Mouse (Mus musculus) stomach, embryonic 15.5 days (tissue): ENCODE data around the gene Pcsk6. TPM values are rescaled to one million over a fixed set of nuclear protein-coding genes. Genes with fewer than 3 reads are reported as not detected.

Source experiments
- ATAC-seq: fragments of 200-750 bp; cut with Nextera tagmentation; 2 replicates; pipeline ENCODE4 v1.8.0; 2017; ENCODE audit warnings: low read depth, moderate number of reproducible peaks, moderate TSS enrichment; ENCODE audit not compliant: insufficient read depth, low FRiP score
- H3K27ac ChIP-seq: fragments of 300-500 bp; sonication (generic); 2 replicates; pipeline ENCODE4 v1.5.1; 2015; ENCODE audit warnings: mild to moderate bottlenecking, inconsistent platforms
- H3K27me3 ChIP-seq: fragments of 300-500 bp; sonication (generic); replicated peaks from 2 replicates; pipeline ENCODE4 v1.6.1; 2015; ENCODE audit warnings: inconsistent platforms
- H3K36me3 ChIP-seq: fragments of 300-500 bp; sonication (generic); 2 replicates; pipeline ENCODE4 v1.6.1; 2015; ENCODE audit warnings: inconsistent platforms
- H3K4me1 ChIP-seq: fragments of 300-500 bp; sonication (generic); 2 replicates; pipeline ENCODE4 v1.6.1; 2015; ENCODE audit warnings: inconsistent platforms
- H3K4me2 ChIP-seq: fragments of 300-500 bp; sonication (generic); 2 replicates; pipeline ENCODE4 v1.6.1; 2015; ENCODE audit warnings: mild to moderate bottlenecking, inconsistent platforms
- H3K4me3 ChIP-seq: fragments of 300-500 bp; sonication (generic); replicated peaks from 2 replicates; pipeline ENCODE4 v1.5.1; 2015; ENCODE audit warnings: inconsistent platforms
- H3K9ac ChIP-seq: fragments of 300-500 bp; sonication (generic); 2 replicates; pipeline ENCODE4 v1.6.1; 2015; ENCODE audit warnings: inconsistent platforms
- H3K9me3 ChIP-seq: fragments of 300-500 bp; sonication (generic); 2 replicates; pipeline ENCODE4 v1.6.1; 2016; ENCODE audit warnings: inconsistent platforms
- WGBS: fragments of 180-500 bp; shearing (Covaris S2); methylation state at CpG from one replicate; pipeline ENCODE4 v1.1.7; 2015; 5-methylcytosine and 5-hydroxymethylcytosine counted together
- polyA plus RNA-seq: library from polyadenylated mRNA; unstranded; fragments of >200 nt; fragmentation: Nextera tagmentation; extraction: Ambion mirVana; gene quantifications from 2 replicates; pipeline ENCODE4 v1.2.1, GENCODE M21; 2015

Gene Pcsk6
- polyA plus RNA-seq, 1 experiment from 2014 or later, result 4.8 TPM

DNA sequence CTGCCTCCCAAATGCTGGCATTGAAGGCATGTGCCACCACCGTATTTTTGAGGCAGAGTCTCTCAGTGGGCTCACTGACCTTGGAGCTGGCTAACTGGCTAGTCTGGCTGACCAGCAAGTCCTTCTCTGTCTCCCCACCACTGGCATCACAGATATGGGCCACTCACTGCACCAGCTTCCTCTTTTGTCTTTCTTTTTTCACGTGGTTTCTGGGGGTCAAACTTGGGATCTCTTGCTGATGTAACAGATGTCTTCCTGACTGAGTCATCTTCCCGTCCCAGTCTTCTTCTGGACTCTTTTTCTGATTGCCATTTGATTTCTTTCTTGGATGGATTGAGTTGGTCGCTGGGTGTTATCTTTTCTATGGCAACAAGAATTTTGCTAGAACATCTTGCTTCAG is 93.0 kb downstream of the Pcsk6 start:
- no peak overlapping the region for H3K4me2 ChIP-seq
- no peak for ATAC-seq
- no peaks in the 10 kb centered on the region for H3K4me1 ChIP-seq
- H3K9me3 ChIP-seq, result no peaks in the 10 kb centered on the region
- no peak overlapping the region for H3K4me3 ChIP-seq
- H3K9ac ChIP-seq, result no peak overlapping the region
- H3K27me3 ChIP-seq, result no peaks in the 10 kb centered on the region
- H3K27ac ChIP-seq, result no peak overlapping the region
- H3K36me3 ChIP-seq, result no peaks in the 10 kb centered on the region
- 76% methylated on average over 4 of the region's 4 CpGs for WGBS

GRCm38 (mm10) chr7:65955304-65956220 is 94.0 kb downstream of the Pcsk6 start:
- ATAC-seq, result peak; percentile 38; the same call in 1 of the 2 replicates
- H3K4me3 ChIP-seq, result no peak overlapping the region
- no peak overlapping the region for H3K9ac ChIP-seq
- H3K4me1 ChIP-seq, result no peaks in the 10 kb centered on the region
- H3K27ac ChIP-seq, result no peak overlapping the region
- H3K4me2 ChIP-seq, result no peak overlapping the region
- no peaks in the 10 kb centered on the region for H3K9me3 ChIP-seq
- WGBS, result 57% methylated on average over 24 of the region's 24 CpGs
- H3K27me3 ChIP-seq, result no peaks in the 10 kb centered on the region
- H3K36me3 ChIP-seq, result no peaks in the 10 kb centered on the region

GRCm38 (mm10) chr7:65957245-65957644 is 95.7 kb downstream of the Pcsk6 start:
- Histone ChIP-seq H3K4me2 (no peak overlapping the region), H3K27ac (no peak overlapping the region), H3K9ac (no peak overlapping the region), H3K36me3 (no peaks in the 10 kb centered on the region), H3K4me3 (no peak overlapping the region), H3K9me3 (no peaks in the 10 kb centered on the region), H3K4me1 (no peaks in the 10 kb centered on the region), H3K27me3 (no peaks in the 10 kb centered on the region)
- ATAC-seq, result no peak
- WGBS, result 81% methylated on average over 1 of the region's 1 CpGs

- Histone ChIP-seq H3K4me2 (no peak overlapping the region), H3K36me3 (no peaks in the 10 kb centered on the region), H3K9me3 (no peaks in the 10 kb centered on the region), H3K27me3 (no peaks in the 10 kb centered on the region), H3K27ac (no peak overlapping the region), H3K9ac (no peak overlapping the region), H3K4me1 (no peaks in the 10 kb centered on the region), H3K4me3 (no peak overlapping the region)
- 74% methylated on average over 5 of the region's 5 CpGs for WGBS
- no peak for ATAC-seq
These were observed 96.6 kb downstream of the Pcsk6 start for GRCm38 (mm10) chr7:65958105-65958504.

GRCm38 (mm10) chr7:65959221-65959924 is 97.8 kb downstream of the Pcsk6 start:
- Histone ChIP-seq H3K4me1 (no peaks in the 10 kb centered on the region), H3K9me3 (no peaks in the 10 kb centered on the region), H3K9ac (no peak overlapping the region), H3K4me2 (no peak overlapping the region), H3K36me3 (no peaks in the 10 kb centered on the region), H3K27me3 (no peaks in the 10 kb centered on the region), H3K27ac (no peak overlapping the region), H3K4me3 (no peak overlapping the region)
- 93% methylated on average over 9 of the region's 9 CpGs for WGBS
- no peak for ATAC-seq

DNA sequence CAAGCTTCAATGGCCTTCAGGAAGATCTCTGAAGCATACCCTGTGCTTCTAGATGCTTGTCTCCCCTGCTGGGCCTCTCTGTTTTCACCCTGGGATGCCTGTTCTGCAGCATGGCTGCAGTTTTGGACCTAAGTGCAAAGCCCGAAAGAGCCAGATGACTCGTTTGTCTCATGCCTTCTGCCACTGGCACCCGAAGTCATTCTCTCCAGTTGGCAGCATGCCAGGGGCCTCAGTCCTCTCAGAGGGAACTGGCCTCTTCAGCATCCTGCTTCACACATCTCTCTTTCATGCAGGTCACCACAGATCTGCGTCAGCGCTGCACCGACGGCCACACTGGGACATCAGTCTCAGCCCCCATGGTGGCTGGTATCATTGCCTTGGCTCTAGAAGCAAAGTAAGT is 101.1 kb downstream of the Pcsk6 start:
- Histone ChIP-seq H3K27me3 (no peaks in the 10 kb centered on the region), H3K4me2 (no peak overlapping the region), H3K4me1 (no peaks in the 10 kb centered on the region), H3K4me3 (no peak overlapping the region), H3K36me3 (no peaks in the 10 kb centered on the region), H3K9ac (no peak overlapping the region), H3K9me3 (no peaks in the 10 kb centered on the region), H3K27ac (no peak overlapping the region)
- WGBS, result 75% methylated on average over 7 of the region's 7 CpGs
- no peak for ATAC-seq

GRCm38 (mm10) chr7:65964398-65964797 is 102.9 kb downstream of the Pcsk6 start:
- no peaks in the 10 kb centered on the region for H3K27me3 ChIP-seq
- no peak for ATAC-seq
- no peak overlapping the region for H3K27ac ChIP-seq
- no peak overlapping the region for H3K9ac ChIP-seq
- H3K4me2 ChIP-seq, result no peak overlapping the region
- H3K9me3 ChIP-seq, result no peaks in the 10 kb centered on the region
- H3K4me1 ChIP-seq, result no peaks in the 10 kb centered on the region
- H3K4me3 ChIP-seq, result no peak overlapping the region
- H3K36me3 ChIP-seq, result no peaks in the 10 kb centered on the region

DNA sequence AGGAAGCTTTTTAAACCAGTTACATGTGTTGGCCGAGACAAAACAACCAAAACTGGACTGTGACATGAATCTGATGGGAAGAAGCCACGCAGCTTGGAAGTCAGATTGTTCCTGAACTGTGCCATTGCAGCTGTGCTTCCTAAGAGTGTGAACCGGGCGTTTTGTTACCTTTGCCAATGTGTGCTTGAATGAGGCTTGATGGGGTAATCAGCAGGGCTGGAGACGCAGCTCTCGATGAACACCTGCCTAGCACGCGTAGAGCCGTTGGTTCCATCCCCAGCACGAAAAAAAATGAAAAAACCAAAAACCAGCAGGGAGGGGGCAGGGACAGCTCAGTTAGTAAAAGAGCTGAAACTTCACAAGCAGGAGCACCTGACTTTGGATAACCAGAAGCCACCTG is 109.8 kb downstream of the Pcsk6 start:
- H3K27ac ChIP-seq, result no peak overlapping the region
- H3K4me3 ChIP-seq, result no peak overlapping the region
- H3K4me1 ChIP-seq, result no peaks in the 10 kb centered on the region
- 89% methylated on average over 10 of the region's 10 CpGs for WGBS
- no peaks in the 10 kb centered on the region for H3K27me3 ChIP-seq
- ATAC-seq, result no peak
- H3K9ac ChIP-seq, result no peak overlapping the region
- H3K4me2 ChIP-seq, result no peak overlapping the region
- H3K9me3 ChIP-seq, result no peaks in the 10 kb centered on the region
- no peaks in the 10 kb centered on the region for H3K36me3 ChIP-seq

GRCm38 (mm10) chr7:65977286-65977685 is 115.8 kb downstream of the Pcsk6 start:
- no peaks in the 10 kb centered on the region for H3K36me3 ChIP-seq
- no peaks in the 10 kb centered on the region for H3K4me1 ChIP-seq
- H3K4me3 ChIP-seq, result no peak overlapping the region
- H3K9me3 ChIP-seq, result no peaks in the 10 kb centered on the region
- 57% methylated on average over 5 of the region's 5 CpGs for WGBS
- no peak for ATAC-seq
- H3K4me2 ChIP-seq, result no peak overlapping the region
- H3K9ac ChIP-seq, result no peak overlapping the region
- no peak overlapping the region for H3K27ac ChIP-seq
- H3K27me3 ChIP-seq, result no peaks in the 10 kb centered on the region

GRCm38 (mm10) chr7:65977977-65978376 is 116.4 kb downstream of the Pcsk6 start:
- H3K9ac ChIP-seq, result no peak overlapping the region
- no peaks in the 10 kb centered on the region for H3K9me3 ChIP-seq
- H3K4me1 ChIP-seq, result no peaks in the 10 kb centered on the region
- no peak overlapping the region for H3K27ac ChIP-seq
- no peaks in the 10 kb centered on the region for H3K36me3 ChIP-seq
- H3K27me3 ChIP-seq, result no peaks in the 10 kb centered on the region
- no peak for ATAC-seq
- 76% methylated on average over 11 of the region's 11 CpGs for WGBS
- H3K4me2 ChIP-seq, result no peak overlapping the region
- no peak overlapping the region for H3K4me3 ChIP-seq

DNA sequence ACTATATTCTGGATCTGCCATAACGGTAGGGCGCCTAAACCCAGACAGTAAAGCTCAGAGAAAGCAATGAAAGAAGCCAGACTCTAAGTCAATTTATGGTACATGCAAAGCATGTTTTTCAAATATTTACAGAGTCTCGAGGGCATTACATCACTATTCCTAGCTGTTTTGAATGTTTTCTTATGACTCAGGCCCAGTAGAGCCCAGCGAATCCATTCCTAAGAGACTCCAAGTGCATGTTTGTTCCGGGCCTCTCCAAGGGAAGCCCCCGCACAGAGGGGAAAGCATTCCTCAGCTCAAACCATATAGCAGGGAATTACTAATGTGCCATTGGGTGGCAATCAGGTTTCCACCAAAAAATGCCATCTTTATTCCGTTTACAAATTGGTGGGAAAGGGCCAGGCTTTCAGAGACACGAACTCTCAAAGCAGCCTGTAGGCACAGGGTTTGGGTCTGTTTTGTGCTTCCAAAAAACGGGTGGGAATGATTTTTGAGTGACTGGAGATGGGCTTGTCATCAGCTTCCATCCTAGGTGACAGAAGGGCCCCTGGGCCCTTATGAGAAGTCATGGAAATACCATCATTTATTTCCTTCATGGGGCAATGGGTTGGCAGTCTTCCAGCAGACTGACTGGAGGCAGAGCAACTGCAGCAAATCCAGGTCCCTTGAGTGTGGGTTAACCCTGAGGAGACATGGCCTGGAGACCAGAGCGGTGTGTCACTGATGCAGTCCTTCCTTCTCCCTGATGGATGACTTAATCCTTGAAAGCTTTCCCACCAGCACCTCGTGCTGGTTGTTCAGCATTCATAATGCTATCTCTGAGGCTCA is 117.7 kb downstream of the Pcsk6 start:
- WGBS, result 54% methylated on average over 11 of the region's 11 CpGs
- no peak for ATAC-seq
- Histone ChIP-seq H3K4me3 (no peak overlapping the region), H3K9me3 (no peaks in the 10 kb centered on the region), H3K4me1 (no peaks in the 10 kb centered on the region), H3K36me3 (no peaks in the 10 kb centered on the region), H3K4me2 (no peak overlapping the region), H3K27ac (no peak overlapping the region), H3K27me3 (no peaks in the 10 kb centered on the region), H3K9ac (no peak overlapping the region)

DNA sequence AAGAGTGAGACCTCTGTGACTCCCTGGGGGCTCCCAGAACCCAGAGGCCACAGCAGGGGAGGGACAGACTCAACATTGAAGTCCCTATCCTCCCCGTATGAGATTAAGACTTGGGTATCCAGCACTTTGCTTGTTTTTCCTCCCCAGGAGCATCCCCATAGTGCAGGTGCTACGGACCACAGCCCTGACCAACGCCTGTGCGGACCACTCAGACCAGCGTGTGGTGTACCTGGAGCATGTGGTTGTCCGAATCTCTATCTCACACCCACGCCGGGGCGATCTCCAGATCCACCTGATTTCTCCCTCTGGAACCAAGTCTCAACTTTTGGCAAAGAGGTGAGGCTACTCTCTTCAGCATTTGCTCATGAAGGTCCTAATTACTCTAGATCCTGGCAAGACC is 118.5 kb downstream of the Pcsk6 start:
- no peak overlapping the region for H3K4me3 ChIP-seq
- H3K36me3 ChIP-seq, result no peaks in the 10 kb centered on the region
- H3K4me1 ChIP-seq, result no peaks in the 10 kb centered on the region
- no peaks in the 10 kb centered on the region for H3K9me3 ChIP-seq
- H3K27ac ChIP-seq, result no peak overlapping the region
- ATAC-seq, result no peak
- WGBS, result 92% methylated on average over 9 of the region's 9 CpGs
- no peak overlapping the region for H3K4me2 ChIP-seq
- no peaks in the 10 kb centered on the region for H3K27me3 ChIP-seq
- H3K9ac ChIP-seq, result no peak overlapping the region
